Mouse (Mus musculus) CH12.LX (cell line): ENCODE measurements around the gene Zfr2. TPM values are rescaled to one million over a fixed set of nuclear protein-coding genes. Genes with fewer than 3 reads are reported as not detected.

Experiments used
- DNase-seq: peaks from one replicate; pipeline ENCODE4 v3.0.0-alpha.2; 2013; ENCODE audit errors: extremely low read depth
- H3K27ac ChIP-seq: 2 replicates; pipeline ENCODE4 v1.5.1; 2012; ENCODE audit warnings: low read depth, mild to moderate bottlenecking, control low read depth, moderate library complexity; ENCODE audit not compliant: insufficient read depth
- H3K27me3 ChIP-seq: replicated peaks from 2 replicates; pipeline ENCODE3; 2012; ENCODE audit warnings: inconsistent platforms
- H3K36me3 ChIP-seq, 2 experiments: replicated peaks in 1 of 2; 2 replicates each; pipeline versions ENCODE3 to v1.6.1; 2012; ENCODE audit warnings: inconsistent platforms in 1 of 2, low read length in 1 of 2, mild to moderate bottlenecking in 1 of 2, mixed read lengths in 1 of 2, moderate library complexity in 1 of 2; ENCODE audit not compliant: control insufficient read depth in 1 of 2, insufficient read depth in 1 of 2
- H3K4me1 ChIP-seq, 2 experiments: 2 replicates each; pipeline ENCODE4 v1.6.1; 2012; ENCODE audit warnings: inconsistent platforms in 1 of 2, moderate library complexity in 1 of 2; ENCODE audit not compliant: insufficient read depth in 2 of 2, control insufficient read depth in 1 of 2
- H3K4me2 ChIP-seq: 2 replicates; pipeline ENCODE4 v1.6.1; 2012; ENCODE audit warnings: low read depth, mild to moderate bottlenecking, control low read depth; ENCODE audit not compliant: poor library complexity, insufficient read depth, severe bottlenecking
- H3K4me3 ChIP-seq, 3 experiments: fragments of 150-350 bp in 1 of 3; sonication (generic) in 1 of 3; replicated peaks in 1 of 3; 2 replicates each; pipeline versions ENCODE3 to v1.5.1; 2011 to 2012; ENCODE audit warnings: low read depth in 2 of 3, low read length in 2 of 3, mild to moderate bottlenecking in 2 of 3, moderate library complexity in 2 of 3, control low read depth in 1 of 3, improper control_type of control experiment in 1 of 3, inconsistent platforms in 1 of 3, mixed read lengths in 1 of 3; ENCODE audit not compliant: poor library complexity in 1 of 3
- H3K79me2 ChIP-seq: replicated peaks from 2 replicates; pipeline ENCODE4 v1.6.1; 2012; ENCODE audit warnings: mild to moderate bottlenecking, moderate library complexity; ENCODE audit not compliant: control insufficient read depth, poor library complexity, insufficient read depth, severe bottlenecking; ENCODE audit errors: extremely low read depth
- H3K9ac ChIP-seq: 2 replicates; pipeline ENCODE4 v1.6.1; 2012; ENCODE audit warnings: low read depth, mild to moderate bottlenecking, control low read depth, moderate library complexity; ENCODE audit not compliant: insufficient read depth
- H3K9me3 ChIP-seq: replicated peaks from 2 replicates; pipeline ENCODE3; 2012; ENCODE audit warnings: low read length, inconsistent platforms, mixed read lengths
- BHLHE40 ChIP-seq: IDR thresholded peaks from 2 replicates; pipeline ENCODE4 v1.6.1; 2011; ENCODE audit warnings: mild to moderate bottlenecking, low read depth, low read length, improper control_type of control experiment
- CHD2 ChIP-seq: IDR thresholded peaks from 2 replicates; pipeline ENCODE4 v1.6.1; 2011; ENCODE audit warnings: low read length, improper control_type of control experiment
- CTCF ChIP-seq, 2 experiments: IDR thresholded peaks in 1 of 2; conservative IDR thresholded peaks in 1 of 2; 2 replicates each; pipeline ENCODE4 v1.5.1; 2011 to 2012; ENCODE audit warnings: low read depth in 2 of 2, low read length in 2 of 2, improper control_type of control experiment in 1 of 2, inconsistent platforms in 1 of 2, mild to moderate bottlenecking in 1 of 2, moderate library complexity in 1 of 2
- EP300 ChIP-seq: IDR thresholded peaks from 2 replicates; pipeline ENCODE4 v1.6.1; 2011; ENCODE audit warnings: low read length, improper control_type of control experiment
- GABPA ChIP-seq: IDR thresholded peaks from 2 replicates; pipeline ENCODE4 v1.6.1; 2012; ENCODE audit warnings: low read depth, low read length, improper control_type of control experiment, inconsistent platforms; ENCODE audit not compliant: insufficient replicate concordance
- IRF4 ChIP-seq: IDR thresholded peaks from 2 replicates; pipeline ENCODE4 v1.6.1; 2014; ENCODE audit warnings: low read depth, mild to moderate bottlenecking, inconsistent platforms, low read length, improper control_type of control experiment
- MAZ ChIP-seq: IDR thresholded peaks from 2 replicates; pipeline ENCODE4 v1.6.1; 2012; ENCODE audit warnings: low read depth, mild to moderate bottlenecking, inconsistent platforms, low read length, improper control_type of control experiment, moderate library complexity
- POLR2A ChIP-seq: IDR thresholded peaks from 2 replicates; pipeline ENCODE4 v1.6.1; 2011; ENCODE audit warnings: low read depth, mild to moderate bottlenecking, improper control_type of control experiment, low read length
- RAD21 ChIP-seq: IDR thresholded peaks from 2 replicates; pipeline ENCODE4 v1.6.1; 2011; ENCODE audit warnings: low read depth, mild to moderate bottlenecking, low read length, improper control_type of control experiment, moderate library complexity
- ZC3H11A ChIP-seq: IDR thresholded peaks from 2 replicates; pipeline ENCODE4 v1.6.1; 2012; ENCODE audit warnings: low read depth, mild to moderate bottlenecking, inconsistent platforms, low read length, improper control_type of control experiment
- ZNF384 ChIP-seq: IDR thresholded peaks from 2 replicates; pipeline ENCODE4 v1.6.1; 2012; ENCODE audit warnings: low read depth, low read length, improper control_type of control experiment, inconsistent platforms
- dilution Hi-C: fragments of 300-500 bp; cut with MboI; formaldehyde crosslinking; loops from 2 replicates; pipeline ENCODE4 v1.14.3; 2020; ENCODE audit warnings: low sequenced_read_pairs; ENCODE audit not compliant: extremely low pct_unique_long_range_greater_than_20kb, extremely low pct_ligation_motif_present
- in situ Hi-C: fragments of 300-500 bp; cut with MboI; formaldehyde crosslinking; loops from 3 replicates; pipeline ENCODE4 v1.14.3; 2019; ENCODE audit warnings: low sequenced_read_pairs, low pct_ligation_motif_present, low pct_unique_long_range_greater_than_20kb, mixed read lengths
- polyA plus RNA-seq: library from polyadenylated mRNA; unstranded; fragments of >175 nt; gene quantifications from 2 replicates; pipeline ENCODE4 v1.2.1, GENCODE M21; 2012; ENCODE audit warnings: low read depth; ENCODE audit not compliant: insufficient read length
- total RNA-seq, 2 experiments: library from RNA; depleted of rRNA; stranded (reverse); fragments of 300-350 nt in 1 of 2; fragments of >200 nt in 1 of 2; gene quantifications; 2 replicates each; pipeline ENCODE4 v1.2.3; 2012 to 2014

The Zfr2 gene
- total and polyA plus RNA-seq, 3 experiments, result 1.0 to 13.5 (median 2.4) TPM

- Histone ChIP-seq H3K4me1 (peaks cover 14 to 17% of the 10 kb centered on the region in 2 experiments), H3K9ac (no peak overlapping the region), H3K4me2 (no peak overlapping the region), H3K9me3 (no peaks in the 10 kb centered on the region), H3K4me3 (no peak overlapping the region), H3K79me2 (no peaks in the 10 kb centered on the region), H3K36me3 (peaks cover 0 to 9% of the 10 kb centered on the region in 2 experiments), H3K27me3 (peaks cover 16% of the 10 kb centered on the region), H3K27ac (no peak overlapping the region)
- no peak for TF ChIP-seq ZC3H11A
- TF ChIP-seq BHLHE40, result no peak
- TF ChIP-seq RAD21, result no peak
- no peak for TF ChIP-seq IRF4
- TF ChIP-seq CHD2, result no peak
- TF ChIP-seq EP300, result no peak
- no peak for TF ChIP-seq POLR2A
- DNase-seq, result no peak
- in situ Hi-C loops, result no loop called here
- dilution Hi-C loops, result no loop called here
Measured at GRCm38 (mm10) chr10:81229735-81230437, 3.1 kb upstream of the Zfr2 start.

DNA sequence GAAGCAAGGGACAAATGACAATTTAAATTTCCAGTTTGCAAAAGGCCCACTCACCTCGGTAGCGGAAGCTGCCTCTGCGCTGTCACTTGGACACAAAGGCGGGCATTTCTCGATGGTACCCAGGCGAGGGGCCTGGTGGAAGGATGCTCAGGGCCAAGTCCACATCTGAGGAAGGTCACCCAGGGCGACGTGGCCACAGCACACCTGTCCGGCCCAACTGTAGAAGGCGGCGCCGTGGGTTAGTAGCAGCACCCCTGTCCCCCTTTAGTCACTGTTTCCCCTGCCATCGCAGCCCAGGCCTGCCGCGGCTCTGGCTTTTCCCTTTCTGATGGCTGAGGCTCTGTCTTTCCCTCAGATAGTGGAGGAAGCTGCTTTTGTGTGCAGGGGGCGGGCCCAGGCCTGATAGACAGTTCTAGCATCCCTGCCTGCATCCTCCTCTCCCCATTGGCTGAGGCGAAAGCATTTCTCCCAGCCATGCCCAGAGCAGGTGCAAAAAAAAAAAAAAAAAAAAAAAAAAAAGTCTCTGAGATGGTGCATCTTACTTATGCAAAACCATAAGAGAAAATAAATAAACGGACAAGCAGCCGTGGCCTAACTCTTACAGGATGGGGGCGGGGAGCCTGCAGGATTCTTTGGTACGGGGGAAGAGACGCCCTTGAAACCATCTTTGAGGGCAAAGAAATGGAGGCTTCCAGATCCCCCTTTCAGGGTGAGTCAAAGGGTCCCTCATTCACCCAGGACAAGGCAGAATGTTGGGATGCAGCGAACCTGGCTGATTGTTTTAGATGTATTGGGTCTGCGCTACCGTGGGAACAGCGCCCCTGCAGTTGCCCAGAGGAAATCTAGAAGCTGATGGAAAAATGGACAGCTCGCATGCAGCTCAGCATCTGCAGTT, 2.3 kb upstream of the Zfr2 start, which contains the start of gene Atcay:
Atcay (minus strand) TSS at position 396 of the 895 bp plus-strand sequence.
- Histone ChIP-seq H3K9ac (no peak within 1 kb of the TSS), H3K4me2 (no peak within 1 kb of the TSS), H3K4me1 (peaks cover 14 to 17% of the 10 kb centered on the region in 2 experiments), H3K79me2 (no peaks in the 10 kb centered on the region), H3K9me3 (no peaks in the 10 kb centered on the region), H3K27ac (no peak within 1 kb of the TSS), H3K27me3 (peaks cover 16% of the 10 kb centered on the region), H3K36me3 (peaks cover 0 to 15% of the 10 kb centered on the region in 2 experiments), H3K4me3 (no peak within 1 kb of the TSS)
- in situ Hi-C loops (no loop called here), dilution Hi-C loops (no loop called here)
- no peak for DNase-seq
- TF ChIP-seq MAZ (no peak), POLR2A (no peak), ZNF384 (peak; percentile 51; the same call in 1 of the 2 replicates), CTCF (conservative IDR thresholded peaks at IDR 0.05 in 1 of 2, IDR thresholded peaks at IDR 0.05 in 1 of 2; ENCODE audit: low read depth in 2 of 2, low read length in 2 of 2) (peak in 1 of 2 experiments; percentile 15; a peak in 1 of 4 replicates)

DNA sequence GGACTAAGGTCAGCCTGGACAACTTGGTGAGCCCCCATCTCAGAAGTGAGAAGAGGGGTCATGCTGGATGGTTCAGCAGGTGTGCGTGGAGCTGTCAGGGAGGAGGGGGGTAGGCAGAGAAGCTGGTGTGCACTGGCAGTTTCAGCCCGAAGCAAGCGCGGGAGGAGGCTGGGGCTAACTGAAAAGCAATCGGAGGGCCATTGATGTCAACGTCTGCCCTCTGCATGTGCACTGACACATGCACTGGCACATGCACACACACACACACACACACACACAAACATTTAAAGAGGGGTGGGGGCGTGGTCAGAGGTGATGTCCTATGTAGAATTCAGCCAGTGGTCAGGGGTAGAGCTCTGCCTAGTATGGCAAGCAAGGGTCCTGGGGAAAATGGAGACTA, 1.5 kb upstream of the Zfr2 start:
- no peak for DNase-seq
- Histone ChIP-seq H3K4me1 (peaks cover 14 to 17% of the 10 kb centered on the region in 2 experiments), H3K36me3 (peaks cover 0 to 21% of the 10 kb centered on the region in 2 experiments), H3K9ac (no peak overlapping the region), H3K27ac (no peak overlapping the region), H3K4me3 (no peak overlapping the region), H3K27me3 (peaks cover 16% of the 10 kb centered on the region), H3K79me2 (no peaks in the 10 kb centered on the region)
- in situ Hi-C loops, result no loop called here
- dilution Hi-C loops, result no loop called here
- no peak for TF ChIP-seq MAZ
- no peak for TF ChIP-seq GABPA
- 0 out of 2 replicates have a peak, but pooled peaks have one; percentile 4 for TF ChIP-seq BHLHE40
- TF ChIP-seq, all 38 proteins: peak for 1
- no peak overlapping the region for H3K4me2 ChIP-seq
- no peaks in the 10 kb centered on the region for H3K9me3 ChIP-seq
